Mouse (Mus musculus) stomach, postnatal 0 days (tissue): ENCODE results near the gene Rcsd1. TPM values are rescaled to one million over a fixed set of nuclear protein-coding genes. Genes with fewer than 3 reads are reported as not detected.

Source experiments
- ATAC-seq: fragments of 200-750 bp; cut with Nextera tagmentation; 2 replicates; pipeline ENCODE4 v1.8.0; 2017; ENCODE audit not compliant: low FRiP score, low TSS enrichment
- DNase-seq: peaks from one replicate; pipeline ENCODE4 v3.0.0-alpha.2; 2016; ENCODE audit warnings: low spot score
- H3K27ac ChIP-seq: fragments of 300-500 bp; sonication (generic); replicated peaks from 2 replicates; pipeline ENCODE4 v1.5.1; 2014; ENCODE audit warnings: mild to moderate bottlenecking, control low read depth
- H3K27me3 ChIP-seq: fragments of 300-500 bp; sonication (generic); 2 replicates; pipeline ENCODE4 v1.6.1; 2014; ENCODE audit warnings: low read length; ENCODE audit not compliant: control insufficient read depth, insufficient read depth
- H3K36me3 ChIP-seq: fragments of 300-500 bp; sonication (generic); 2 replicates; pipeline ENCODE4 v1.6.1; 2014; ENCODE audit warnings: low read length, mixed read lengths; ENCODE audit not compliant: control insufficient read depth, insufficient read depth
- H3K4me1 ChIP-seq: fragments of 300-500 bp; sonication (generic); replicated peaks from 2 replicates; pipeline ENCODE4 v1.6.1; 2014; ENCODE audit warnings: antibody characterized with exemption; ENCODE audit not compliant: control insufficient read depth, insufficient read depth
- H3K4me2 ChIP-seq: fragments of 300-500 bp; sonication (generic); replicated peaks from 2 replicates; pipeline ENCODE4 v1.6.1; 2014; ENCODE audit warnings: low read depth, mild to moderate bottlenecking, control low read depth, moderate library complexity
- H3K4me3 ChIP-seq: fragments of 300-500 bp; sonication (generic); 2 replicates; pipeline ENCODE4 v1.5.1; 2014; ENCODE audit warnings: low read depth, low read length, control low read depth
- H3K9ac ChIP-seq: fragments of 300-500 bp; sonication (generic); 2 replicates; pipeline ENCODE4 v1.6.1; 2014; ENCODE audit warnings: mild to moderate bottlenecking, low read length, control low read depth, mixed read lengths
- H3K9me3 ChIP-seq: fragments of 300-500 bp; sonication (generic); 2 replicates; pipeline ENCODE4 v1.6.1; 2016; ENCODE audit warnings: low read length; ENCODE audit not compliant: control insufficient read depth
- CTCF ChIP-seq: IDR thresholded peaks from 2 replicates; pipeline ENCODE4 v1.5.1; 2016; ENCODE audit warnings: antibody characterized with exemption, low read depth, mild to moderate bottlenecking, moderate library complexity
- EP300 ChIP-seq: optimal IDR thresholded peaks from 2 replicates; pipeline ENCODE3; 2016; ENCODE audit warnings: antibody characterized with exemption
- WGBS: fragments of 180-500 bp; shearing (Covaris S2); extraction: QIAGEN DNeasy Blood & Tissue Kit; methylation state at CpG from one replicate; pipeline ENCODE4 v1.1.7; 2014; 5-methylcytosine and 5-hydroxymethylcytosine counted together
- polyA plus RNA-seq: library from polyadenylated mRNA; unstranded; fragments of >200 nt; fragmentation: Nextera tagmentation; extraction: Ambion mirVana; gene quantifications from 2 replicates; pipeline ENCODE4 v1.2.1, GENCODE M21; 2015

Rcsd1 gene
- polyA plus RNA-seq, 1 experiment from 2014 or later: 16.1 TPM

GRCm38 (mm10) chr1:165741989-165742388 lies 32.4 kb upstream of the Rcsd1 start:
- Histone ChIP-seq H3K9ac (no peak overlapping the region), H3K4me3 (no peak overlapping the region), H3K27me3 (no peaks in the 10 kb centered on the region), H3K36me3 (no peaks in the 10 kb centered on the region), H3K4me2 (no peak overlapping the region), H3K4me1 (no peaks in the 10 kb centered on the region), H3K9me3 (no peaks in the 10 kb centered on the region), H3K27ac (no peak overlapping the region)
- no peak for ATAC-seq
- TF ChIP-seq EP300: no peak
- no peak for TF ChIP-seq CTCF
- DNase-seq: peak; percentile 7
- 63% methylated on average over 8 of the region's 8 CpGs for WGBS

- Histone ChIP-seq H3K27me3 (no peaks in the 10 kb centered on the region), H3K9ac (no peak overlapping the region), H3K4me2 (no peak overlapping the region), H3K9me3 (no peaks in the 10 kb centered on the region), H3K27ac (no peak overlapping the region), H3K4me1 (no peaks in the 10 kb centered on the region), H3K4me3 (no peak overlapping the region), H3K36me3 (no peaks in the 10 kb centered on the region)
- ATAC-seq (no peak), DNase-seq (no peak)
- whole genome bisulfite sequencing: 88% methylated on average over 1 of the region's 1 CpGs
- no peak for TF ChIP-seq EP300
These were observed 29.4 kb upstream of the Rcsd1 start for GRCm38 (mm10) chr1:165738985-165739384.

GRCm38 (mm10) chr1:165737867-165738266 lies 28.3 kb upstream of the Rcsd1 start:
- Histone ChIP-seq H3K27ac (no peak overlapping the region), H3K4me1 (no peaks in the 10 kb centered on the region), H3K9me3 (no peaks in the 10 kb centered on the region), H3K36me3 (no peaks in the 10 kb centered on the region), H3K4me2 (no peak overlapping the region), H3K4me3 (no peak overlapping the region), H3K27me3 (no peaks in the 10 kb centered on the region), H3K9ac (no peak overlapping the region)
- WGBS: 64% methylated on average over 3 of the region's 3 CpGs
- DNase-seq: no peak
- TF ChIP-seq EP300: no peak
- TF ChIP-seq CTCF: no peak
- no peak for ATAC-seq

GRCm38 (mm10) chr1:165737451-165737850 lies 27.9 kb upstream of the Rcsd1 start:
- ATAC-seq: no peak

GRCm38 (mm10) chr1:165735826-165736818 lies 26.6 kb upstream of the Rcsd1 start:
- Histone ChIP-seq H3K36me3 (no peaks in the 10 kb centered on the region), H3K4me3 (no peak overlapping the region), H3K9ac (no peak overlapping the region), H3K27me3 (no peaks in the 10 kb centered on the region), H3K9me3 (no peaks in the 10 kb centered on the region), H3K4me2 (peak overlapping the region; percentile 23; the same call in 1 of the 2 replicates), H3K4me1 (no peaks in the 10 kb centered on the region), H3K27ac (no peak overlapping the region)
- TF ChIP-seq EP300 (no peak), CTCF (peak; percentile 99)
- DNase-seq (peak; percentile 82), ATAC-seq (peak; percentile 78; the same call in 1 of the 2 replicates)
- WGBS: 22% methylated on average over 20 of the region's 20 CpGs

More at GRCm38 (mm10) chr1:165737451-165737850, 27.9 kb upstream of the Rcsd1 start:
- H3K36me3 ChIP-seq: no peaks in the 10 kb centered on the region
- no peak for TF ChIP-seq EP300
- no peak for TF ChIP-seq CTCF
- H3K9ac ChIP-seq: no peak overlapping the region
- H3K27ac ChIP-seq: no peak overlapping the region
- H3K27me3 ChIP-seq: no peaks in the 10 kb centered on the region
- 36% methylated on average over 5 of the region's 5 CpGs for WGBS
- no peak for DNase-seq
- no peak overlapping the region for H3K4me2 ChIP-seq
- no peak overlapping the region for H3K4me3 ChIP-seq
- H3K9me3 ChIP-seq: no peaks in the 10 kb centered on the region
- H3K4me1 ChIP-seq: no peaks in the 10 kb centered on the region

GRCm38 (mm10) chr1:165734840-165735239 lies 25.3 kb upstream of the Rcsd1 start:
- TF ChIP-seq EP300 (no peak), CTCF (no peak)
- no peak overlapping the region for H3K4me2 ChIP-seq
- no peak overlapping the region for H3K4me3 ChIP-seq
- H3K9me3 ChIP-seq: no peaks in the 10 kb centered on the region
- H3K9ac ChIP-seq: no peak overlapping the region
- no peaks in the 10 kb centered on the region for H3K4me1 ChIP-seq
- 94% methylated on average over 2 of the region's 2 CpGs for whole genome bisulfite sequencing
- no peak overlapping the region for H3K27ac ChIP-seq
- H3K36me3 ChIP-seq: no peaks in the 10 kb centered on the region
- H3K27me3 ChIP-seq: no peaks in the 10 kb centered on the region
- no peak for DNase-seq
- ATAC-seq: no peak
